Mouse (Mus musculus): ENCODE data around the gene Rerg.

GRCm38 (mm10) chr6:137076731-137077130 is 93.6 kb downstream of the Rerg start:
- TF ChIP-seq POLR2A (IDR thresholded peaks at IDR 0.05; ENCODE audit: borderline replicate concordance, low read depth, low read length), result no peak
- no peak for TF ChIP-seq CTCF (IDR thresholded peaks at IDR 0.05; ENCODE audit: low read depth, low read length)

Measured in bone marrow macrophage, adult 2 months (primary cell).